Mouse (Mus musculus) ovary, adult 10 weeks (tissue): ENCODE results near the gene Olfr1283. TPM values are rescaled to one million over a fixed set of nuclear protein-coding genes. Genes with fewer than 3 reads are reported as not detected.

Source experiments
- polyA plus RNA-seq: library from polyadenylated mRNA; stranded (reverse); fragments of 350-450 nt; fragmentation: Illumina TruSeq; extraction: RNeasy Lipid Tissue Mini Kit (QIAGEN cat#74804); gene quantifications from one replicate; pipeline ENCODE4 v1.2.3, GENCODE M21; 2014

Olfr1283 gene
- not detected for polyA plus RNA-seq

DNA sequence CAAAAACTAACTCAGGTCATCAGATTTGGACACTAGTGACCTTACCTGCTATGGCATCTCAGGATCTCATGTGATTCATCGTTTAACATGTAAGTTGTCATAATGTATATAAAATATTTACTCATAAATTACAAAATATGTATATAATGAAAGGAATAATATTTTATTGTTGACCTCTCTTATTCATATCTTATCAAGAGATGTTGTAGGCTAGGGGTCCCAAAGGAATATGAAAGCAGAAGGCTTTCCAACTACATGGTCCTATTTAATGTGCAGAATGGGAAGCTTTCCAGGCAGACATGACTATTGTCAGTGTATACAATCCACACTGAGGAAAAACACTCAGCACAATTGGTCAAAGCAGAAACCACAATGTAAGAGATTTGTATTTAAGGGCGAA is at the start of gene Olfr1283:
Gene Olfr1283, plus strand, starts transcription at position 301 of the 400 bp plus-strand sequence.

GRCm38 (mm10) chr2:111326220-111326619 is 40.4 kb upstream of the Olfr1283 start, which contains the start of gene Olfr1281:
Gene Olfr1281, plus strand, starts transcription at chr2:111326520.

GRCm38 (mm10) chr2:111335976-111336375 is 30.6 kb upstream of the Olfr1283 start, which contains the start of gene Olfr1282:
Gene Olfr1282, minus strand, starts transcription at chr2:111336076.

GRCm38 (mm10) chr2:111375222-111375621 is 8.6 kb downstream of the Olfr1283 start, which contains the start of gene Olfr1284:
Gene Olfr1284, plus strand, starts transcription at chr2:111375522.

Other genes starting within 250 kb of the Olfr1283 start
- gene Gm15130, start 213.9 kb upstream of the Olfr1283 start, polyA plus RNA-seq, result not detected
- not detected for gene 4930430A15Rik, start 137.2 kb upstream of the Olfr1283 start, polyA plus RNA-seq
- gene Olfr1275, start 131.5 kb upstream of the Olfr1283 start, polyA plus RNA-seq, result not detected
- gene Olfr1276, start 112.3 kb upstream of the Olfr1283 start, polyA plus RNA-seq, result not detected
- gene Olfr1277, start 92.7 kb upstream of the Olfr1283 start, polyA plus RNA-seq, result not detected
- not detected for gene Olfr1278, start 76.7 kb upstream of the Olfr1283 start, polyA plus RNA-seq
- not detected for gene Olfr1279, start 66.2 kb upstream of the Olfr1283 start, polyA plus RNA-seq
- not detected for gene Olfr1280, start 52.8 kb upstream of the Olfr1283 start, polyA plus RNA-seq
- not detected for gene Olfr1281, start 40.3 kb upstream of the Olfr1283 start, polyA plus RNA-seq
- gene Olfr1282, start 30.7 kb upstream of the Olfr1283 start, polyA plus RNA-seq, result not detected
- not detected for gene Olfr1284, start 8.7 kb downstream of the Olfr1283 start, polyA plus RNA-seq
- gene Olfr1286, start 56.3 kb downstream of the Olfr1283 start, polyA plus RNA-seq, result not detected
- gene Olfr1287, start 82.4 kb downstream of the Olfr1283 start, polyA plus RNA-seq, result not detected
- not detected for gene Olfr1288, start 107.3 kb downstream of the Olfr1283 start, polyA plus RNA-seq
- not detected for gene Olfr1289, start 114.0 kb downstream of the Olfr1283 start, polyA plus RNA-seq
- gene Olfr1290, start 127.0 kb downstream of the Olfr1283 start, polyA plus RNA-seq, result not detected
- gene Olfr1291-ps1, start 130.4 kb downstream of the Olfr1283 start, polyA plus RNA-seq, result not detected
- not detected for gene Olfr1293-ps, start 158.4 kb downstream of the Olfr1283 start, polyA plus RNA-seq
- gene Olfr1294, start 173.5 kb downstream of the Olfr1283 start, polyA plus RNA-seq, result not detected
- gene Olfr1295, start 202.9 kb downstream of the Olfr1283 start, polyA plus RNA-seq, result not detected